Mouse (Mus musculus) intestine, embryonic 14.5 days (tissue): ENCODE measurements around the gene Gm49368. TPM values are rescaled to one million over a fixed set of nuclear protein-coding genes. Genes with fewer than 3 reads are reported as not detected.

Experiments used
- ATAC-seq: fragments of 200-750 bp; cut with Nextera tagmentation; replicated peaks from 2 replicates; pipeline ENCODE4 v1.8.0; 2017; ENCODE audit warnings: low read depth, moderate number of reproducible peaks, moderate TSS enrichment, moderate library complexity; ENCODE audit not compliant: low FRiP score, low TSS enrichment
- DNase-seq: peaks from one replicate; pipeline ENCODE4 v3.0.0-alpha.2; 2018; ENCODE audit warnings: low spot score
- H3K27ac ChIP-seq: fragments of 300-500 bp; sonication (generic); 2 replicates; pipeline ENCODE4 v1.5.1; 2014; ENCODE audit warnings: low read depth, mild to moderate bottlenecking, control low read depth
- H3K27me3 ChIP-seq: fragments of 300-500 bp; sonication (generic); replicated peaks from 2 replicates; pipeline ENCODE4 v1.6.1; 2014; ENCODE audit warnings: low read length, control low read depth; ENCODE audit not compliant: control insufficient read depth, insufficient read depth
- H3K36me3 ChIP-seq: fragments of 300-500 bp; sonication (generic); 2 replicates; pipeline ENCODE4 v1.6.1; 2014; ENCODE audit warnings: low read length, control low read depth; ENCODE audit not compliant: control insufficient read depth, insufficient read depth
- H3K4me1 ChIP-seq: fragments of 300-500 bp; sonication (generic); replicated peaks from 2 replicates; pipeline ENCODE4 v1.6.1; 2014; ENCODE audit warnings: low read length, control low read depth, mixed read lengths; ENCODE audit not compliant: control insufficient read depth, insufficient read depth
- H3K4me2 ChIP-seq: fragments of 300-500 bp; sonication (generic); 2 replicates; pipeline ENCODE4 v1.6.1; 2014; ENCODE audit warnings: low read length
- H3K4me3 ChIP-seq: fragments of 300-500 bp; sonication (generic); 2 replicates; pipeline ENCODE4 v1.5.1; 2014; ENCODE audit warnings: low read depth, low read length, control low read depth, mixed read lengths
- H3K9ac ChIP-seq: fragments of 300-500 bp; sonication (generic); 2 replicates; pipeline ENCODE4 v1.6.1; 2014; ENCODE audit warnings: mild to moderate bottlenecking, low read length
- H3K9me3 ChIP-seq: fragments of 300-500 bp; sonication (generic); 2 replicates; pipeline ENCODE4 v1.6.1; 2016; ENCODE audit warnings: low read length, control low read depth; ENCODE audit not compliant: control insufficient read depth
- WGBS: fragments of 180-500 bp; shearing (Covaris S2); extraction: QIAGEN DNeasy Blood & Tissue Kit; methylation state at CpG from one replicate; pipeline ENCODE4 v1.1.7; 2014; 5-methylcytosine and 5-hydroxymethylcytosine counted together
- polyA plus RNA-seq: library from polyadenylated mRNA; unstranded; fragments of >200 nt; fragmentation: Nextera tagmentation; extraction: Ambion mirVana; gene quantifications from 2 replicates; pipeline ENCODE4 v1.2.1, GENCODE M21; 2014

Gene Gm49368
- polyA plus RNA-seq, 1 experiment from 2014 or later: 0.04 TPM

DNA sequence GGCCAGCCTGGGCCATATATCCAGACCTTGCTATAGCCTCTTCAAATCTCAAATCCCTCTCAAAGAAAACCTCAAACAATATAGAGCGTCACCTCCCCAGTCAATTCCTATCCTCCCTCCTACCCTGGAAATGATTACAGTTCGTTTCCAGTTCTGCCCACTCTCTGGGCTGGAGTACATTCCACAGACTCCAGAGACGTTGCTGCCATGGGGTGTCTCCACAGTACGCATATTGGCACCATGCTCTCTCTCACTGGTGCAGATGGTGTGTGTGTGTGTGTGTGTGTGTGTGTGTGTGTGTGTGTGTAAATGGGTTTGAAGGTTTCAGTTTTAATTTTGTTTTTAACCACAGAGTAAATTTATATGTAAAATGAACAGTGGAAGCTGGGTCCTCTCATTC is 42.8 kb downstream of the Gm49368 start:
- H3K4me1 ChIP-seq: no peaks in the 10 kb centered on the region
- no peak overlapping the region for H3K27ac ChIP-seq
- DNase-seq: peak; percentile 28
- H3K27me3 ChIP-seq: no peaks in the 10 kb centered on the region
- H3K9me3 ChIP-seq: no peaks in the 10 kb centered on the region
- WGBS: 50% methylated on average over 4 of the region's 4 CpGs
- H3K4me2 ChIP-seq: no peak overlapping the region
- H3K9ac ChIP-seq: no peak overlapping the region
- no peaks in the 10 kb centered on the region for H3K36me3 ChIP-seq
- ATAC-seq: no peak
- H3K4me3 ChIP-seq: no peak overlapping the region

DNA sequence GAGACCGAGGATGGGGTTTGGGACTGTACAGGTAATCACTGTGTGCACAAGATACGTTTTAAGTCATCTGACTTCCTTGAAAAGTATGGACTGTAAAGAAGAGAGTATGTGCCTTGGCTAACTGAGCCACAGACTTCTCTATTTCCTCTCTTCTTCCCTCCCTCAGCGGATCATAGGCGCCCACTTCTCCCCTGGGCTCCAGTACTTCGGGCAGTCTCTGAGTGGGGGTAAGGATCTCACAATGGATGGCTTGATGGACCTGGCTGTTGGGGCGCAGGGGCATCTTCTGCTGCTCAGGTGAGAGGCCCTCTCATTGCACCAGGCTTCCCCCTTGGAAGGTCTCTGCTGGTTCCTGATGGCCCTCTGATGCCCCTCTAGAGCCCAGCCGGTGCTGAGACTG is 45.0 kb downstream of the Gm49368 start:
- Histone ChIP-seq H3K9ac (no peak overlapping the region), H3K4me2 (no peak overlapping the region), H3K9me3 (no peaks in the 10 kb centered on the region), H3K4me1 (no peaks in the 10 kb centered on the region), H3K27ac (no peak overlapping the region), H3K4me3 (no peak overlapping the region), H3K27me3 (no peaks in the 10 kb centered on the region), H3K36me3 (no peaks in the 10 kb centered on the region)
- WGBS: 89% methylated on average over 7 of the region's 7 CpGs
- DNase-seq (no peak), ATAC-seq (no peak)

DNA sequence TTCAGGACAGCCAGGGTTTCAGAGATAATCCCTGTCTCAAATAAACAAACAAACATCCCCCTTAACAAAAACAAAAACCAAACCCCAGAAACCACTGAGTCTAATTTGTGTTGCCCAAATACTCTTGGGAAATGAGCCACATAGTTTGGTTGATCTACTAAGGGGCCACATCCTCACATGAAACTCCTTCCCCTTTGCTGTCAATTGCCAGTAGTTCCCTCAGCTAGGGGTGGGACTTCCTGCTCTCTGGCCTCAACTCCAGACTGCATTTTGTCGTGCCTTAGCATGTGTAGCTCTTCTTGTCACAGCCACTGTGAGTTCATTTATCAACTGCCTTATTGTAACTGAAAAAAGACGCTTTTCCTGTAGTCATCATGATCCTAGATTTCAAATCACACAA is 47.8 kb downstream of the Gm49368 start:
- no peaks in the 10 kb centered on the region for H3K4me1 ChIP-seq
- H3K27me3 ChIP-seq: no peaks in the 10 kb centered on the region
- H3K36me3 ChIP-seq: no peaks in the 10 kb centered on the region
- ATAC-seq: no peak
- no peak overlapping the region for H3K4me3 ChIP-seq
- H3K9ac ChIP-seq: no peak overlapping the region
- no peak overlapping the region for H3K27ac ChIP-seq
- H3K9me3 ChIP-seq: no peaks in the 10 kb centered on the region
- H3K4me2 ChIP-seq: no peak overlapping the region
- 55% methylated on average over 2 of the region's 2 CpGs for WGBS
- peak; percentile 18 for DNase-seq

DNA sequence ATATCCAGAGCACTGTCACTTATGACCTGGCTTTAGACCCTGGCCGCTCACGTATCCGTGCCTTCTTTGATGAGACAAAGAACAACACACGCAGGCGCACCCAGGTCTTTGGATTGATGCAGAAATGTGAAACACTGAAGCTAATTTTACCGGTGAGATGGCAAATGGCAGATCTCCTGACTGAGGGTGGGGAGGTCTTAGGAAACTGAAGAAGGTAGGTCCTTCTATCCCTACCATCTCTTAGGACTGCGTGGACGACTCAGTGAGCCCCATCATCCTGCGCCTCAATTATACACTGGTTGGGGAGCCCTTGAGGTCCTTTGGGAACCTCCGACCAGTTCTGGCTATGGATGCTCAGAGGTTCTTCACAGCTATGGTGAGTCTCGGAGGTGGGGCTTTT is 49.6 kb downstream of the Gm49368 start:
- ATAC-seq (no peak), DNase-seq (peak; percentile 31)
- Histone ChIP-seq H3K9me3 (no peaks in the 10 kb centered on the region), H3K27ac (no peak overlapping the region), H3K27me3 (no peaks in the 10 kb centered on the region), H3K36me3 (no peaks in the 10 kb centered on the region), H3K9ac (no peak overlapping the region), H3K4me3 (no peak overlapping the region), H3K4me1 (no peaks in the 10 kb centered on the region), H3K4me2 (no peak overlapping the region)
- 92% methylated on average over 11 of the region's 11 CpGs for whole genome bisulfite sequencing

DNA sequence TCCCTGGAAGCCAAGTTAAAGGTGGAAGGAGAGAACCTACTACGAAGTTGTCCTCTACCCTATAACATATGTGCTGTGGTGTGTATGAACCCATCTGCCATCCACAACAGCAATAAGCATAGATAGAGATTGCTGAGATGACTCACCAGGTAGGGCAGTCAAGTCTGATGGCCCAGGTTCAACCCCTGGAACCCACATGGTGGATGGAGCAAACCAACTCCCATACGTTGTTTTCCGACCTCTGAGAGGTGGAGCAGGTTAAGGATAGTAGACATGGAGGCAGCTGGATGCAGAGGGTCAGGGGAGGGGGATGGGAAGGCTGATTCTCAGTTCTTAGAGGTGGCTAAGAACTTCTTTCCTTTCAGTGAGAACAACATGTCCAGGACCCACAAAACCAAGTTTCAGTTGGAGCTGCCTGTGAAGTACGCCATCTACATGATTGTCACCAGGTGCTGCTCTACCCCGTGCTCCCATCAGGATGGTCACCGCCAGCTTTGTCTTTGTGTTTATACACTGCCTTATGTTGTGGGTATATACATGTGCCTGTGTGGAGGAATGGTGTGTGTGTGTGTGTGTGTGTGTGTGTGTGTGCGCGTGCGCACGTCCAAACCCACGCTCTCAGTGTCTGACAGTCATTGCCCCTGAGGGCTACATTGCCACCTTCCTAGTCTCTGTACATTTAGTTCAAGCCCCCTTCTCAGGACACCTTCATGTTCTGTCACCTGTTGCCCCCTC is 52.1 kb downstream of the Gm49368 start:
- ATAC-seq (no peak), DNase-seq (peak; percentile 13)
- H3K4me3 ChIP-seq: no peak overlapping the region
- 90% methylated on average over 11 of the region's 11 CpGs for WGBS
- H3K4me2 ChIP-seq: no peak overlapping the region
- H3K27ac ChIP-seq: no peak overlapping the region
- H3K36me3 ChIP-seq: no peaks in the 10 kb centered on the region
- H3K9me3 ChIP-seq: no peaks in the 10 kb centered on the region
- no peak overlapping the region for H3K9ac ChIP-seq
- no peaks in the 10 kb centered on the region for H3K27me3 ChIP-seq
- H3K4me1 ChIP-seq: no peaks in the 10 kb centered on the region

DNA sequence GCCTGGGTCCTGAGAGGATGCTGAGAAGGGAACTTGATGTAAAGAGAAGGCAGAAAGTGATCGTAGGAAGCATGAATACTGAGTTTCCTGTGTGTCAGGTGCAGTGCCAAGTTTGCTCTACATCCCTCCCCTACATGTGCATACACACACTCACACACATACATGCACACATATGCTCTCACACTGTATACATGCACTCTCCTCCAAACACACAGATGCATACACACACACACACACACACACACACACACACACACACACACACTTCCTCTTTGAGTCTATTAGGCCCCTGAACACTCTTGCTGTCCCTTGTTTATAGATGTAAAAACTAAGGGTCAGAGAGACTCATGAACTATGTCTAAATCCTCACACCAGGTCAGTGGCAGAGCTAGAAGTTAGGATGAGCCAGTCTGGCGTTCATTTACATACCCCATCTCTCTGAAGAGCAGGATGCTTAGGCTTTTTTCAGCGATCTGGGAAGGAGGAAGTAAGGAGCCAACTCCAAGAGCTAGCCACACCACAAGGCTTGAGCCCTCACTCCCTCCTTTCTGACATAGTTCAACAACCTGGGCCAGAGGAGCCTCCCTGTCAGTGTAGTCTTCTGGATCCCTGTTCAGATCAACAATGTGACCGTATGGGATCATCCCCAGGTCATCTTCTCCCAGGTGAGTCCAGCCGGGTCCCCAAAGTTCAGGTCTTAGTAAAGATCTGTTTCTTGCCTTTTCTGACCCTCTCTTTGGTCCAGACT is 52.9 kb downstream of the Gm49368 start:
- H3K9me3 ChIP-seq: no peaks in the 10 kb centered on the region
- H3K4me3 ChIP-seq: no peak overlapping the region

DNA sequence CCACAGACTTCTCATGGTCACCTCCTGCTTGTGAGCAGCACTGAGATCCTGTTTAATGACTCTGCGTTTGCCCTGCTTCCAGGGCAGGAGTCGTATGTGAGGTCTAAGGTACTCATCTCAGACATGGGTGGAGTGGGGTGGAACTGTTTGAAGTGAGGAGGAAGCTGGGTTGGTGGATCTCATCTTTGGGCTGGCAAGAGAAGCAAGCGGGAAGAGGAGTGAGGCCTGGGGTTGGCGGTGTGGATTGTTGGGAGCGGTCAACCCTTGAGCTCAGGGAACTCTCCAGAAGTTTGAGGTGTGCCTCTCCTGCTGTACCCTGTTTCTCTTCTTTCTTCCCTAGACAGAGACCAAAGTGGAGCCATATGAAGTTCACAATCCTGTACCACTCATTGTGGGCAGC is 53.9 kb downstream of the Gm49368 start:
- Histone ChIP-seq H3K27me3 (no peaks in the 10 kb centered on the region), H3K36me3 (no peaks in the 10 kb centered on the region), H3K4me1 (no peaks in the 10 kb centered on the region), H3K9ac (no peak overlapping the region), H3K4me3 (no peak overlapping the region), H3K9me3 (no peaks in the 10 kb centered on the region), H3K4me2 (no peak overlapping the region), H3K27ac (no peak overlapping the region)
- DNase-seq (no peak), ATAC-seq (no peak)
- WGBS: 92% methylated on average over 5 of the region's 5 CpGs

More for the DNA sequence above, 52.9 kb downstream of the Gm49368 start:
- no peak overlapping the region for H3K27ac ChIP-seq
- peak; percentile 35 for DNase-seq
- H3K4me2 ChIP-seq: no peak overlapping the region
- no peaks in the 10 kb centered on the region for H3K27me3 ChIP-seq
- H3K9ac ChIP-seq: no peak overlapping the region
- no peaks in the 10 kb centered on the region for H3K36me3 ChIP-seq
- 76% methylated on average over 5 of the region's 5 CpGs for WGBS
- ATAC-seq: no peak
- no peaks in the 10 kb centered on the region for H3K4me1 ChIP-seq

DNA sequence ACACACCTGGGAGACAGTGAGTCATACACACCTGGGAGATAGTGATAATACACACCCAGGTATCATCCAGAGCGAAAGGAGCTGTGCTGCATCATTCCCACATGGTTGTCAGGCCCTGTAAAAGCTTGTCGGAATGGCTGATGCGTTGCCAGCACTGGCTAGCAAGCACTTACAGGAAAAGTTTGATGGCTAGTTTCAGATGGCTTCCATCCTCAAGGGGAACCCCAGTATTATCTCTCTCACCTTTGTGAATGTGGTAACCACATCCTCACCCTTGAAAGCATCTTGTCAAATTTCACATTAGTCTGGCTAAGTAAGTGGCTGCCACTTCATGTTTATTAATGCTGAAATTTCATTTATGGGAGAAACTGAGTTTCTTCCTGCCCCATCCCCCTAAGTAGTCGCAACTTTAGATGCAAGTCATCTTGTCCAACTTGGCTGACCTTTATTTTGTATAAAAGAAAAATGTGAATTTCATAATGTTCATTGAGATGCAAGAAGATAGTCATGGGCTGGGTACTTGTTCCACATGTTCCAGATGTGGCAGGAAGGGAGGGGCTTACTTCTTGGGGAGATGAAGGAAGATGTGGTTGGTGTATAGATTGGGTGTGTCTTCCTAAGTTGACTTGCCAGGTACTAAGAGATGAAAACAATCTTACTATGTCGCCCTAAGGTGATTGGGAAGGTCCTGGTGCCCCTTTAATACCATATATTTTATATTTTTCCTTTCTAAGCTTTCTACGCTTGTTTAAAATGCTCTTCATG is 57.4 kb downstream of the Gm49368 start:
- no peak for ATAC-seq
- Histone ChIP-seq H3K4me3 (no peak overlapping the region), H3K27ac (no peak overlapping the region), H3K9me3 (no peaks in the 10 kb centered on the region), H3K9ac (no peak overlapping the region), H3K4me2 (no peak overlapping the region), H3K36me3 (no peaks in the 10 kb centered on the region), H3K4me1 (no peaks in the 10 kb centered on the region), H3K27me3 (no peaks in the 10 kb centered on the region)
- WGBS: 82% methylated on average over 6 of the region's 6 CpGs
- DNase-seq: no peak
